Mouse (Mus musculus): Measurements from ENCODE around the gene Wee2. TPM values are rescaled to one million over a fixed set of nuclear protein-coding genes. Genes with fewer than 3 reads are reported as not detected.

The Wee2 gene
- total RNA-seq (2021): not detected

GRCm38 (mm10) chr6:40438936-40439335 is at the start of gene Wee2:
Wee2 (plus strand) TSS chr6:40439088.
- no peak for DNase-seq
- intact Hi-C loops (cut with DNase I): no loop called here

GRCm38 (mm10) chr6:40390975-40391374 is 47.9 kb upstream of the Wee2 start:
- intact Hi-C loops (cut with DNase I): no loop called here

GRCm38 (mm10) chr6:40393213-40393612 is 45.7 kb upstream of the Wee2 start:
- peak; percentile 74 to 77 for DNase-seq
- intact Hi-C loops (cut with DNase I): loop anchor here (1.0 kb wide), 1 partner anchor 157 kb away; no protein-coding TSS in a partner anchor

More at GRCm38 (mm10) chr6:40390975-40391374, 47.9 kb upstream of the Wee2 start:
- no peak for DNase-seq

- intact Hi-C loops (cut with DNase I): no loop called here
- DNase-seq: no peak
Observed at GRCm38 (mm10) chr6:40402031-40402430, 36.9 kb upstream of the Wee2 start.

GRCm38 (mm10) chr6:40403640-40404285 is 35.1 kb upstream of the Wee2 start:
- DNase-seq: no peak
- intact Hi-C loops (cut with DNase I): no loop called here

- DNase-seq: no peak
- intact Hi-C loops (cut with DNase I): no loop called here
Observed at GRCm38 (mm10) chr6:40411085-40411484, 27.8 kb upstream of the Wee2 start.

- intact Hi-C loops (cut with DNase I): no loop called here
Observed at GRCm38 (mm10) chr6:40413046-40413445, 25.8 kb upstream of the Wee2 start.

GRCm38 (mm10) chr6:40413565-40413964 is 25.3 kb upstream of the Wee2 start:
- DNase-seq: no peak
- intact Hi-C loops (cut with DNase I): no loop called here

More at GRCm38 (mm10) chr6:40413046-40413445, 25.8 kb upstream of the Wee2 start:
- DNase-seq: no peak

GRCm38 (mm10) chr6:40415799-40416198 is 23.1 kb upstream of the Wee2 start:
- DNase-seq: no peak
- intact Hi-C loops (cut with DNase I): no loop called here

GRCm38 (mm10) chr6:40418386-40418785 is 20.5 kb upstream of the Wee2 start:
- DNase-seq: no peak
- intact Hi-C loops (cut with DNase I): no loop called here

- intact Hi-C loops (cut with DNase I): no loop called here
- DNase-seq: no peak
Observed at GRCm38 (mm10) chr6:40421099-40421498, 17.8 kb upstream of the Wee2 start.

GRCm38 (mm10) chr6:40423013-40423412 is 15.9 kb upstream of the Wee2 start:
- intact Hi-C loops (cut with DNase I): no loop called here
- DNase-seq: peak; percentile 9 to 18

GRCm38 (mm10) chr6:40423774-40424173 is 15.1 kb upstream of the Wee2 start:
- intact Hi-C loops (cut with DNase I): no loop called here
- DNase-seq: peak; percentile 24 to 45

GRCm38 (mm10) chr6:40427441-40427840 is 11.4 kb upstream of the Wee2 start:
- no peak for DNase-seq
- intact Hi-C loops (cut with DNase I): no loop called here

- intact Hi-C loops (cut with DNase I): no loop called here
- DNase-seq: no peak
Observed at GRCm38 (mm10) chr6:40428696-40429095, 10.2 kb upstream of the Wee2 start.

- no peak for DNase-seq
- intact Hi-C loops (cut with DNase I): no loop called here
Observed at GRCm38 (mm10) chr6:40429521-40429931, 9.4 kb upstream of the Wee2 start.

- DNase-seq: no peak
- intact Hi-C loops (cut with DNase I): no loop called here
Observed at GRCm38 (mm10) chr6:40430251-40430650, 8.6 kb upstream of the Wee2 start.

- DNase-seq: no peak
- intact Hi-C loops (cut with DNase I): no loop called here
Observed at GRCm38 (mm10) chr6:40430878-40431277, 8.0 kb upstream of the Wee2 start.

GRCm38 (mm10) chr6:40431356-40431755 is 7.5 kb upstream of the Wee2 start:
- intact Hi-C loops (cut with DNase I): no loop called here
- no peak for DNase-seq

GRCm38 (mm10) chr6:40431812-40432211 is 7.1 kb upstream of the Wee2 start:
- DNase-seq: no peak
- intact Hi-C loops (cut with DNase I): no loop called here

GRCm38 (mm10) chr6:40432346-40433275 is 6.3 kb upstream of the Wee2 start:
- intact Hi-C loops (cut with DNase I): no loop called here

GRCm38 (mm10) chr6:40434697-40435096 is 4.2 kb upstream of the Wee2 start:
- DNase-seq: no peak
- intact Hi-C loops (cut with DNase I): no loop called here

More at GRCm38 (mm10) chr6:40432346-40433275, 6.3 kb upstream of the Wee2 start:
- DNase-seq: no peak
